Mouse (Mus musculus) left cerebral cortex, postnatal 25 days (tissue): Measurements from ENCODE around the gene Pnma5. TPM values are rescaled to one million over a fixed set of nuclear protein-coding genes. Genes with fewer than 3 reads are reported as not detected.

ENCODE experiments used
- DNase-seq, 2 experiments: peaks; one replicate each; pipeline ENCODE4 v3.0.0; 2022; ENCODE audit warnings: low spot score in 2 of 2, mixed read lengths in 1 of 2
- intact Hi-C: fragments of 180-260 bp; cut with DNase I; formaldehyde crosslinking; loops from one replicate; pipeline ENCODE4 v1.15.1; 2025
- microRNA-seq, 2 experiments: library from miRNA; unstranded; fragments of <30 nt; microRNA quantifications; one replicate each; pipeline ENCODE4 v1.2.0; 2022
- total RNA-seq, 2 experiments: library from RNA; stranded (reverse); gene quantifications; 2 replicates each; pipeline ENCODE4 v1.2.3; 2021

The Pnma5 gene
- total RNA-seq, 2 experiments from 2014 or later = 0.21 to 0.48 TPM

- DNase-seq = no peak
- intact Hi-C loops = no loop called here
These were observed 49.4 kb downstream of the Pnma5 start for GRCm38 (mm10) chrX:72987520-72987905.

- intact Hi-C loops = no loop called here
- DNase-seq = peak in 1 of 2 experiments; percentile 6
These were observed 49.9 kb downstream of the Pnma5 start, which contains the start of gene Zfp185 for GRCm38 (mm10) chrX:72986841-72987519. Gene Zfp185, plus strand, starts transcription at chrX:72987339.

DNA sequence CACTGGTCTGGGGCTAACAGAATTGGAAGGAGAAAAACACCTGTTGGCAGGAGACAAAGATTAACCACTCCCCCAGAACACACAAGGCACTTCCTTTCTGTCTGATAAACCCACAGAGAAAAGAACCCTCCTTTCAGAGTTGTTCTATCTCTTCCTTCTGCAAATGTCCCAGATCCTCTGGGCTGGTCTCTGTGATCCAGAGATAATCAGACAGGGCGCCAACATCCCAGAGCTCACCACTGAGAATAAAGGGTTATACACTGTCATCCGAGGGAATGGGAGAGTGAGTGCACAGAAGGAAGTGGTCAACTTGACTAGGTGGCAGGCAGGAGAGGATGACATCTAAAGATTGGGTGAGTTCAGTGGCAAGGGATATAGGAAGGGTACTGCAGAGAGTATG lies 51.3 kb downstream of the Pnma5 start:
- intact Hi-C loops = no loop called here
- no peak for DNase-seq

Small RNAs within 50 kb of the gene (microRNA-seq; reads per million reads assigned to microRNA genes)
- gene Mir2137 = 0 reads per million in 2 experiments

Other genes starting within 250 kb of the Pnma5 start
- 1 to 10 TPM; 2.0 to 2.7 TPM for gene Gabrq, start 211.9 kb downstream of the Pnma5 start, total RNA-seq
- 10 to 100 TPM; 51.5 to 52.6 TPM for gene Cetn2, start 118.7 kb downstream of the Pnma5 start, total RNA-seq
- 10 to 100 TPM; 23.0 to 25.8 TPM for gene Nsdhl, start 118.5 kb downstream of the Pnma5 start, total RNA-seq
- under 1 TPM; 0.34 to 0.55 TPM for gene Zfp185, start 49.8 kb downstream of the Pnma5 start, total RNA-seq
- gene Pnma3, start 27.7 kb upstream of the Pnma5 start, total RNA-seq = 10 to 100 TPM; 12.2 to 14.8 TPM
- 1 to 10 TPM in 1 of 2 experiments, under 1 TPM in 1; 0.96 to 1.6 TPM for gene Xlr4a, start 45.4 kb upstream of the Pnma5 start, total RNA-seq
- 1 to 10 TPM; 2.0 to 3.0 TPM for gene Xlr3a, start 60.0 kb upstream of the Pnma5 start, total RNA-seq
- 1 to 10 TPM; 1.0 to 2.5 TPM for gene Gm14685, start 79.9 kb upstream of the Pnma5 start, total RNA-seq
- not detected for gene Xlr5b, start 111.7 kb upstream of the Pnma5 start, total RNA-seq
- under 1 TPM in 1 of 2 experiments, not detected in 1; 0.62 TPM for gene DXBay18, start 112.3 kb upstream of the Pnma5 start, total RNA-seq
- gene Spin2d, start 139.9 kb upstream of the Pnma5 start, total RNA-seq = not detected
- 1 to 10 TPM; 5.1 to 8.5 TPM for gene Xlr3b, start 155.1 kb upstream of the Pnma5 start, total RNA-seq
- gene Xlr4b, start 177.2 kb upstream of the Pnma5 start, total RNA-seq = under 1 TPM; 0.53 to 0.55 TPM
- 10 to 100 TPM; 15.0 to 21.2 TPM for gene F8a, start 191.2 kb upstream of the Pnma5 start, total RNA-seq
- gene Xlr4c, start 206.0 kb upstream of the Pnma5 start, total RNA-seq = not detected
- not detected for gene Xlr3c, start 228.3 kb upstream of the Pnma5 start, total RNA-seq